Mouse (Mus musculus): Measurements from ENCODE around the gene 1700037H04Rik. TPM values are rescaled to one million over a fixed set of nuclear protein-coding genes. Genes with fewer than 3 reads are reported as not detected.
"Not testable (repeated sequence)": the region's sequence is repeated elsewhere in the genome, so short reads cannot be mapped to it uniquely, and the experiment has no call there.

1700037H04Rik gene
- total RNA-seq, 2 experiments from 2014 or later, result 68.4 to 124 TPM

DNA sequence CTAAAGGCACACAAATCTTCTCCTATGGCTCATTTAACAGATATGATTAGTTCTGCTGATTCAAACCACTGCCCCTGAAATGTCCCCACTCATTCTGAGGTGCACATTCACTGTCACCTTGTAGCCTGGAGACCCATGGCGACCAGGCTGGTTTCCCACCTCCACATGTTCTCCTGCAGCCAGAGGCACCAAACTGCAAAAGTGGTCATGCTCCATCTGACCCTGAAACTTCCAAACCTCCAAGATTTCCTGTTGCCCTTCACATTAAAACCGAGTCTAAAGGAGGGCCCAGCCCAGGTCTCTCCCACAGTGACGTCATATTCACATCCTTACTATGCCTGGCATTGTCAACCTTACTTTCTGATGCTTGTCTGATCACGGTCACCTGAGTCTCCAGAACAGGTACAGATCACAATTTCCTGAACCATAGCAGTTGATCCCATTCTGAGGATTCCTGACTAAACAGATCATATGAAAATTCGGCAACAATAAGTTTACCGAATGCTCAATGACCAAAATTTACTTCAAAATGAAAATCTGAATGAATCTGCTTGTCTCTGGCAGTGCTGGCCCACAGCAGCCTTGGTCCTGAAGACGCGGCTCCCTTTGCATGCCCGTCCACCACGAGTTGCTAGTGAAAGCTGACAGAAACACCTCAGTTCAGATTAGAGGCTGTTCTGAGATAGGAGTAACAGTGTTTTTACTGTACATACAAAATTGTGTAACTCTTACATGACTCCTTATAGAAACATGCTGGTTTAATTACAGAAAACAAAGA is 27.6 kb downstream of the 1700037H04Rik start:
- no peak for ATAC-seq (replicated peaks; ENCODE audit: low FRiP score, poor library complexity, severe bottlenecking)

DNA sequence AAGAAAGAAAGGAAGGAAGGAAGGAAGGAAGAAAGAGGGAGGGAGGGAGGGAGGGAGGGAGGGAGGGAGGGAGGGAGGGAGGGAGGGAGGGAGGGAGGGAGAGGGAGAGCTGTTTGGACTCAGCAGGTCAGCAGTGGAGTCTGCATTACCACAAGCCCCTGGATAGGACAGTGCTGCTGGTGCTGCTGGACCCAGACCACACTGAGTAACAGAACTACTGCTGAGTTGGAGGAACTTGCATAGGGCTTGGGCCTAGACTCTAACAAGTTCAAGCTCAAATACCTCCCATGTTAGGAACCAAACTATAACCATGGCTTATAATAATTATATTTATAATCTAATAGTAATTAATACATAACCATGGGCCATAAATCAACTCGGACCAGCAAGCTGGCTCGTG is 29.0 kb downstream of the 1700037H04Rik start:
- ATAC-seq (replicated peaks; ENCODE audit: low FRiP score, poor library complexity, severe bottlenecking), result no peak

DNA sequence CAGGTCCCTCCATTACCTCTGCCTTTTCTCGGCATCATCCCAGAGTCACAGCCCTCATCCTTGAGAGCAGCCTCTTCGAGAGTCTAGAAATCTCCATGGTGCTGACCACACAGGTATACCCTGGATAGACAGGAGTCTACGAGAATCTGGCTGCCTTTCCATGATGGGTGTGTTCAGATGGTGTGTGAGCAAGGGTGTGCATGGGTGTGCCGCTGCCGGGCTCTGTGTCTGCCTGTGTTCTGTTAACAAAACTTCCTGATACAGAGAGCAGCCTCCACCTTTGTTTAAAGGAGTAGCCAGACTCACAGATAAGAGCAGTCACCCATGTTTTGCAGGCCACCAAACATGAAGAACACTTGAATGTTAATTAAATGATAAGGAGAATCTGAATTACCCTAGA is 30.0 kb downstream of the 1700037H04Rik start:
- ATAC-seq (replicated peaks; ENCODE audit: low FRiP score, poor library complexity, severe bottlenecking), result peak; percentile 80

DNA sequence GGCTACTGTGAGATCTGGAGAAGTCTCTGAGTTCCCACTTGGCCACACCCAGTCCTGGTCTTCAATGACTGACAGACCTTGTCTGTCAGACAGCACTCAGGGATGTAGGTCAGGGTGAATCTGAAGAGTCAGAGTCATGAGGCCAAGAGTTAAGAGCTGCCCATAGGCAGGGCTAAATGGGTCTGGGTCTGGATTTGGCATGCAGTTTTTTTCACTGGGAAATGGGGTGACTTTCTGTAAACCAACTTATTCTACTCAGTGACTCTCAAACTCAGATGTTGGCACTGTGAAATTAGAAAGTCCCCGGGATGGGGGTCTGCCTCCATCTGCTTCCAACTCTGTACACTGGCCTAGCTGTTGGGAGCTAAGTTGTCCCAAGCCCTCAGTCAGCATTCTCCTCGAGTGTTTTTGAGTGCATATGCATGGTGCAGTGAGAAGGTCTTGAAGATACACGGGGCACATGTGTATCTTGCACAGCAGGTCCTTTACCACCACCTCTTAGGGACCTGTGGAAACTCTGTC is 31.2 kb downstream of the 1700037H04Rik start:
- ATAC-seq (replicated peaks; ENCODE audit: low FRiP score, poor library complexity, severe bottlenecking), result no peak

DNA sequence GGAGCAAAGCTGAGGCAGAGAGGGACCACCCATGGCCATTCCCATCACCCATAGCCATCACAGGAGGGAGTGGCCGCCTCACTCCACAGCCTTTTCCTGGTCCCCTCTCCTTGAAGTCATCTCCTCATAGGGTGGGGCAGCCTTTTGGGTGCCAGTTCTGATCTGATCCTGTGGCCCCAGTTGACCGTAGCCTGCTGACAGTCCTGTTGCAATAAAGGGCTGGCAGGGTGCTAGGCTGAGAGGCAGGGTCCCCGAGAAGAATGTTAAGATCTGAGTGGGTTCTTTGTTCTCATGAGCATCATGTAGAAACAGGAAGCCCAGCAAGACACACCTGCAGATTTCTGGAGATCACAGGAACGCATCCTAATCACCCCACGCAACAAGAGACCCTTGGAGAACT is 31.7 kb downstream of the 1700037H04Rik start:
- ATAC-seq (replicated peaks; ENCODE audit: low FRiP score, poor library complexity, severe bottlenecking), result no peak

DNA sequence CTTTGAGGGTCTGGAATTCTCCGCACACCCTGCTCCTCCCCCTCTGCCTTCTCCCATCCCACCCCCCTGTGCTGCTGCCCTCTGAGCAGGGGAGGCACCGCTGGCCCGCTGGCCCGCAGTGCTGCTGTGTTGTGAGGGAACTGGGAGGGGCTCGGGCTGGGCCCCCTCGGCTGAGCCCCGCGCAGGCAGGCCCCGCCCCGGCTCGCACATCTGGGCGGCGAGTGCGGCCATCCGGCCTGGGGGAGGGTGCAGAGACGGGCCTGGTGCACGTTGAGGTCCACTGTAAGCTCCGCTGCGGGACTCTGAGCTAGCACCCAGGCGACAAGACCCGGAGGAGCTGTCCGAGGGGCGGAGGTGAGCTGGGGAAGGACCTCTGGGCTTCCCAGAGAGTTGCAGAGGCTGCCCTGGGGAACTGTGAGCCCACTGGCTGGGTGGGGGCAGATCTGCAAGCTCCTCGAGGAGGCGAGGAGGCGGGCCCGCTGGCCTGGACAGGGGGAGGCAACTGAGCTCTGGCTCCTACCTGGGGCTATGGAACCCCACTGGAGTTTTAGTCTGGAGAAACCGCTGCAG is 32.6 kb downstream of the 1700037H04Rik start, which contains the start of gene Hspa12b:
Gene Hspa12b (plus strand): TSS at position 120 of the 570 bp plus-strand sequence.
- no peak for ATAC-seq (replicated peaks; ENCODE audit: low FRiP score, poor library complexity, severe bottlenecking)

DNA sequence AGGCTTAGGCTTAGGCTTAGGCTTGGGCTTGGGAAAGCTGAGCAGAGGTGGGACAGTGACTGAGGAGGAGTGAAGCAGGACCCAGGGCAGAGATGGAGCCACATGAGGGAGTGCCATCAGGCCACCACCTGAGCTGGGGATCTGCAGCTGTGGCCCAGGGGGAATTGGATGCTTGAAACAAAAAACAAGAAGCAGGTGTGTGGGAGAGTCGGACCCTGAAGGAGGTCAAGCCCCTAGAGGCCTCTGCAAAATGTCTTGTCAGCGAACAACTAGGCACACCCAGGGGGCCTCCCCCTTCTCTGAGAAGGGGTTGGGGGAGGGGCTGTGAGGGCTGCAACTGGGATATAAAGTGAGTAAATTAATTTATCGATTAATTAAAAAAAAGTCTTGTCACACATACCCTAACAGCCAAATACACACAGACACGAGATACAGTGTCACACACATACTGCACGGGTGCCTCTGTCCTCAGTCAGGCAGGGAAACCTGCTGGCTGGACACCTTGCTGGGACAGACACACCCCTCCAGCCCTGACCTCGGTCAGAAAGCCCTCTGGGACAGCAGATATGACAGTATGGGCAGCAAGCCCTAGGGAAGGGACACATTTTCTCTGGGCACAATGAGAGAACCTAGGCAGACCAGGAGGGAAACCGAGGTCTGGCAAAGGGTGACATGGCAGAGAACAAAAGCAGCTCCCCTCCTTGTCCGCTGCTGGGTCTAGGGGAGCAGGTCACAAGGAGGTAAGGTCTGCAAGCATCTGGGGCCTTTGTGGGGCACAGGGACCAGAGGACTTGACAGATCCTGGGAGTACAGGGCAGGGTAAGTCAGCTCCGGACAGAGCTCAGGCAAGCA is 33.7 kb downstream of the 1700037H04Rik start:
- no peak for ATAC-seq (replicated peaks; ENCODE audit: low FRiP score, poor library complexity, severe bottlenecking)

DNA sequence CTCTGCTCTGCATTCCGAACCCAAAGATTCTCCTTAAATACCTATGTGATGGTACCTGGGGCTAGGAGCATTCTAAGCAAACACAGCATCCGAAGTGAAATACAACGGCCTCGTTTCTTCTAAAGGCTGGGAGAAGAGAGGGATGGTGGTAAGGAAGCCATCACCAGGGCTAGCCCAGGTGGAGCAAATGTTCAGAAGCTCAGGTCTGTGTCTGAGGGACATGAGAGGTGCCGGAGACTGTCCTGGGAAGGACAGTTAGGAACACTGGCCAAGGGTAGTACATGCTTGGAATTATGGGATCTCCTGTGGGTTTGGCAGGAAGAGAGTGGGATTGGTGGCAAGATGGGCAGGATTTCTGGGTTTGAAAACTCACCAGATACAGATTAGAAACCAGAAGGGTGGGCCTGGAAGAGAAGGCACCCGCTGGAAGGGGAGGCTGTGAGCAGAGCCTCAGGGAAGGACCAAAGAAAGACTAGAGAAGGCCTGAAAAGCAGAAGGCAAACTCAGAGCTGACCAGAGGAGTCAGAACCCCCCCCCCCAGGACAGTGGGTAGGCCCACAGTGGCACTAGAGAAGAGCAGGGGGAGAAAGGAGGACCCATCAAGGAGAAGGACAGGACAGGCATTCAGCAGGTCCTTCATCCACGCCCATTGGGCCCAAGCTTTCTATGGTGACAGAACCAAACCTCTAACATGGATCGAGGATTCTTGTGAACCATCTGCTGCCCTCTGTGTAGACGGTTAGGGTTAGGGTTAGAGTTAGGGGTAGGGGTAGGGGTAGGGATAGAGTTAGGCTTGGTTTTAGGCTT is 34.5 kb downstream of the 1700037H04Rik start:
- no peak for ATAC-seq (replicated peaks; ENCODE audit: low FRiP score, poor library complexity, severe bottlenecking)

DNA sequence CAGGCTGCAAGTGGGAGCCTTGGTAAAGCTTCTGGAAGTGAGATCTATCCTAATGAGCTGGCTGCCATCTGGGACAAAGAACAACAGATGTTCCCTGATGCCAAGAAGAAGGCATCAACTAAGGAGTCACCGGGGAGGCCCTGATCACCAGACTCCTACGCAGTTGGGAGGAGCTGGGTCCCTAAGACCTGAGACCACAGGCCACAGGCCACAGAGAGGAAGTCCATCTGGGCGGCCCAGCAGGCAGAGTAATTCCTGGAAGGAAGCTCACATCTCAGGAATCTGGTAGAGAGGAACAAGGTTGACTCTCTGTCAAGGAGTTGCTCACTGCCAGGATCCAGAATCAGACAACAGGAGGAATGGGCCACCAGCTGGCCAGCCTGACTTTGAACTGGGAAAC is 35.7 kb downstream of the 1700037H04Rik start:
- no peak for ATAC-seq (replicated peaks; ENCODE audit: low FRiP score, poor library complexity, severe bottlenecking)

DNA sequence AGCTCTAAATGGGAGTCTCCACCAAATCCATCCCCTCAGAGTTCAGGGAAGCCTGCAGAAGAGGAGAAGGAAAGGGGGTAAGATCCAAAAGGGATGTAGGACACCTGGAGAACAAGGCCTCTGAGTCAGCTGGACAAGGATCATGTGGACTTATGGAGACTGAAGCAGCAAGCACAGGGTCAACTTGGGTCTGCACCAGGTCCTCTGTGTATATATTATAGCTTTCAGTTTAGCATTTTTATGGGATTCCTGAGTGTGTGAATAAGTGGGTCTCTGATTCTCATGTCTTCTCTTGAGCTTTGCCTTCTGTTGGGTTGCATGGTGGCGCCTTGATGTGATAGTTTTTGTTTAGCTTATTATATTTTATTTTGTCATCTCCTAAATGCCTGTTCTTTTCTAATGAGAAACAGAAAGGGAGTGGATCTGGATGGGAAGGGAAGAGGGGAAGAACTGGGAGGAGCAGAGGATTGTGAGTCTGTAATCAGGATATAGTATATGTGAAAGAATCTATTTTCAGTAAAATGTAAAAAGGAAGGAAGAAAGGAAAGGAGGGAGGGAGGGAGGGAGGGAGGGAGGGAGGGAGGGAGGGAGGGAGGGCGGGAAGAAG is 40.8 kb downstream of the 1700037H04Rik start:
- ATAC-seq (replicated peaks; ENCODE audit: low FRiP score, poor library complexity, severe bottlenecking), result no peak

DNA sequence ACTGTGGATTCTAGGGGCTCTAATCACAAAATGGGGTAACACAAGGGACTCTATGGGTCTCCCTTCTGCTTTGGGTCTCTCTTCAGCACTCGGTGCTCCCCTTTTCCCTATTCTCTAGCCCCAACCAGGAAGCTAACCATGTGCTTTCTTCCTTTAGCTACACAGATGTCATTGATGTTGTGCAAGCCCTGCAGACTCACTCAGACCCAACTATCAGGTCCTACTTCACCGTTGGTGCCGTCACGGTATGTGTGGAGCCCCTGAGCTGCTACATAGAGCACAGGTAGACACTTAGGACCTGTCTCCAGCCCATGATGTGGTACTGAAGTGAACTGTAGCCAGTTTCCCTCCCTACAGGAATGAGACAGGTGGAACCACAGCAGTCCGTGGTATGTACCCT is 53.9 kb downstream of the 1700037H04Rik start:
- ATAC-seq (replicated peaks; ENCODE audit: low FRiP score, poor library complexity, severe bottlenecking), result no peak

DNA sequence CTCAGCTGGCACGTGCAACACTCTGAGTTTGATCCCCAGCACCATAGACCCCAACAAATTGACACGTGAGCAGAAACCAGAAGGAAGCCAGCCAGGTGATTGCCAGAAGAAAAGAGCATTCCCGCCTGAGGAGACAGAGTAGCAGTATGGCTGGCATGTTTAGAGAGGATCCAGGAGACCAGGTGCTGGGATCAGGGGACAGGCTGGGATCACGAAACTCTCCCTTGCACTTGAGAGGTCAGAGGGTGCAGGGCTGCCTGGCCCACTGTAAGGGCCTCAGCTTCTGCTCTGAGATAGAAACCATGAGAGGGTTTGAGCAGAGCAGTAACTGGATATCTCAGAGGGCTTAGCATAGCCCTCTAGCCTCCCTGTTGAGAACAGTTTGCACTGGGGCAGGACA is 54.8 kb downstream of the 1700037H04Rik start:
- ATAC-seq (replicated peaks; ENCODE audit: low FRiP score, poor library complexity, severe bottlenecking), result not testable (repeated sequence)

DNA sequence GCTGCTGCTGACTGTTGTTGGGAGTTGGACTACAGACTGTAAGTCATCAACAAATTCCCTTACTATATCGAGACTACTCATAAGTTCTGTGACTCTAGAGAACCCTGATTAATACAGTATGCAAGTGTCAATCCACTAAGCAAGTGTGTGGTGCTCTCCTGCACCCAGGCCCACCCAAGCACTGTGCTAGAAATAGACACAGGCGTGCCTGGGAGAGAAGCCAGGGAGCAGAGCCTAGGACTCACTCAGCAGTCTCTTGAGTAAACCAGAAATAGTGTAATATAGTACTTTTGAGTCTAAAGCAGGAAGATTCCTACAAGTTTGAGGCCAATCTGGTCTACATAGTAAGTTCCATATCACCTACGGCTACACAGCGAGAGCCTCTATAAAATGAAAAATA is 55.9 kb downstream of the 1700037H04Rik start:
- ATAC-seq (replicated peaks; ENCODE audit: low FRiP score, poor library complexity, severe bottlenecking), result no peak

DNA sequence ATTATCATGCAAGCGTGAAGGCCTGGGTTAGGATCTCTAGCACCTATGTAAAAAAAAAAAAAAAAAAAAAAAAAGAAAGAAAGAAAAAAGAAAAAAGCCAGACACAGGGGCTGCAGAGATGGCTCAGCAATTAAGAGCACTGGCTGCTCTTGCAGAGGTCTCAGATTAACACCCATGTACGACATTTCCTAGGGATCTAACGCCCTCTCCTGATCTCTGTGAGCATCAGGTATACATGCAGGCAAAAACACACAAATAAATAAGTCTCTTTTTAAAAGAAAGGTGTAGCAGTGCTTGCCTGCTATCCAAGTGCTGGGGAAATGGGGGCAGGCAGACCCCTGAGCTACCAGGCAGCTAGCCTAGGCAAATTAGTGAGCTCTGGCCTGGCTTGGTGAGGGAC is 58.4 kb downstream of the 1700037H04Rik start:
- ATAC-seq (replicated peaks; ENCODE audit: low FRiP score, poor library complexity, severe bottlenecking), result no peak

DNA sequence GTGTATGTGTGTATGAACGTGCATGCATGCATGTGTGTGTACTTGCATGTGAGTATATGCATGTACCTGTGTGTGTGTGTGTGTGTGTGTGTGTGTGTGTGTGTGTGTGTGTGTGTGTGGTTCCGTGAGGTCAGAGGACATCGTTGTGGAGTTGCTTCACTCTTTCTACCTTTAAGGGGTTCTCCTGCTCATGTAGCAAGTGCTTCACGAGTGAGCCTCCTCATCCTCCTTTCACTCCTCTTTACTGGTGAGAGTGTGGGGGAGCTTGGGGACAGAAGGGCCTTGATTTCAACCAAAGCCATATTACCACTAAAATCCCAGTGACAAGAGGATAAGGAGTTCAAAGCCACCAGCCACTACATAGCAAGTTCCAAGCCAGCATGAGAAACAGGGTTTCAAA is 62.8 kb downstream of the 1700037H04Rik start:
- ATAC-seq (replicated peaks; ENCODE audit: low FRiP score, poor library complexity, severe bottlenecking), result no peak

Data from erythroid progenitor cell, adult 5-6 weeks (primary cell).